Mouse (Mus musculus) intestine, postnatal 0 days (tissue): ENCODE measurements around the gene Bckdhb. TPM values are rescaled to one million over a fixed set of nuclear protein-coding genes. Genes with fewer than 3 reads are reported as not detected.

Experiments
- ATAC-seq: fragments of 200-750 bp; cut with Nextera tagmentation; 2 replicates; pipeline ENCODE4 v1.8.0; 2017; ENCODE audit warnings: mild to moderate bottlenecking, moderate TSS enrichment, moderate library complexity
- H3K27ac ChIP-seq: fragments of 300-500 bp; sonication (generic); 2 replicates; pipeline ENCODE4 v1.5.1; 2014; ENCODE audit warnings: mild to moderate bottlenecking, low read depth, low read length, moderate library complexity
- H3K27me3 ChIP-seq: fragments of 300-500 bp; sonication (generic); replicated peaks from 2 replicates; pipeline ENCODE4 v1.6.1; 2014; ENCODE audit warnings: low read length, mixed read lengths; ENCODE audit not compliant: control insufficient read depth, insufficient read depth
- H3K36me3 ChIP-seq: fragments of 300-500 bp; sonication (generic); 2 replicates; pipeline ENCODE4 v1.6.1; 2014; ENCODE audit warnings: mild to moderate bottlenecking, moderate library complexity; ENCODE audit not compliant: control insufficient read depth, insufficient read depth
- H3K4me1 ChIP-seq: fragments of 300-500 bp; sonication (generic); replicated peaks from 2 replicates; pipeline ENCODE4 v1.6.1; 2014; ENCODE audit warnings: antibody characterized with exemption, low read length, mixed read lengths; ENCODE audit not compliant: control insufficient read depth, insufficient read depth
- H3K4me2 ChIP-seq: fragments of 300-500 bp; sonication (generic); replicated peaks from 2 replicates; pipeline ENCODE4 v1.6.1; 2014; ENCODE audit warnings: low read depth, mild to moderate bottlenecking, moderate library complexity
- H3K4me3 ChIP-seq: fragments of 300-500 bp; sonication (generic); 2 replicates; pipeline ENCODE4 v1.5.1; 2014; ENCODE audit warnings: low read depth, low read length
- H3K9ac ChIP-seq: fragments of 300-500 bp; sonication (generic); 2 replicates; pipeline ENCODE4 v1.6.1; 2014; ENCODE audit warnings: mild to moderate bottlenecking, low read depth, low read length
- H3K9me3 ChIP-seq: fragments of 300-500 bp; sonication (generic); 2 replicates; pipeline ENCODE4 v1.6.1; 2016; ENCODE audit warnings: mixed run types; ENCODE audit not compliant: control insufficient read depth
- CTCF ChIP-seq: sonication (generic); IDR thresholded peaks from 2 replicates; pipeline ENCODE4 v1.5.1; 2016; ENCODE audit warnings: low read depth, mild to moderate bottlenecking, control low read depth, antibody characterized with exemption, moderate library complexity
- WGBS: fragments of 180-500 bp; shearing (Covaris S2); extraction: QIAGEN DNeasy Blood & Tissue Kit; methylation state at CpG from one replicate; pipeline ENCODE4 v1.1.7; 2014; 5-methylcytosine and 5-hydroxymethylcytosine counted together
- polyA plus RNA-seq: library from polyadenylated mRNA; unstranded; fragments of >200 nt; fragmentation: Nextera tagmentation; extraction: Ambion mirVana; gene quantifications from 2 replicates; pipeline ENCODE4 v1.2.1, GENCODE M21; 2015

Gene Bckdhb
- polyA plus RNA-seq, 1 experiment from 2014 or later = 6.2 TPM

DNA sequence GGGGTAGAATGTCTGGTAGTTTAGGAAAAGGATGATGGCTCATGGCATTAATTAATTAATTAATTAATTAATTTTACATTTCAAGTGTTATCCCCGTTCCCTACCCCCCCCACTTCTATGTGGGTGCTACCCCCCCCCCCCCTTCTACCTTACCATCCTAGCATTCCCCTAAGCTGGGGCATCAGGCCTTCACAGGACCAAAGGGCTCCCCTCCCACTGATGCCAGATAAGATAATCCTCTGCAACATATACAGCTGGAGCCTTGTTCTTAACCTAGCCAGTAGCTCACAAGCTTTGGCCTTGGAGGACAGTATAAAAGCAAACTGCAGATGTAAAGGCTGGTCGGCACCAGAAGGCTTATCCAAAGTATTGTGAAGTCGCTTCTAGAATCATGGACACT lies 138.7 kb downstream of the Bckdhb start:
- 85% methylated on average over 3 of the region's 3 CpGs for WGBS
- ATAC-seq = no peak
- H3K36me3 ChIP-seq = no peaks in the 10 kb centered on the region
- H3K9me3 ChIP-seq = no peaks in the 10 kb centered on the region
- H3K4me3 ChIP-seq = no peak overlapping the region
- no peaks in the 10 kb centered on the region for H3K4me1 ChIP-seq
- no peak overlapping the region for H3K4me2 ChIP-seq
- TF ChIP-seq CTCF = no peak
- no peak overlapping the region for H3K27ac ChIP-seq
- H3K27me3 ChIP-seq = no peaks in the 10 kb centered on the region
- no peak overlapping the region for H3K9ac ChIP-seq

DNA sequence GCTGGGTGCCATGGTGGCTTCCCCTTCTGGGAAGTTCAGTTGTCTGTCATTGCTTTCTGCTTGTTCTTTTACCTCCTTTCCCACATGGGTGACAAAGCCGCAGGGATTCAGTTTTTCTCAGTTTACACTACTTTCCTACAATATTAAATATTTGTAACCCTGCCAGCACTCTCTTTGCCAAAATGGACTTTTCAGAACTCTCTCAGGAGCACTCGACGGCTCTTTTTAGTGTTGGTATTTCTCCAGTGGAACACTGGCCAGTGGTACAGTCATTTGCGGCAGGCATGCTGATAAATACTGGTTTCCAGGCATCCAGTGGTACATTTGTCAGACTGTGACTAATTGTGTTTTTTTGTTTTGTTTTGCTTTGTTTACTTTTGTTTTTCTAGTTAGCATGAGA lies 139.2 kb downstream of the Bckdhb start:
- Histone ChIP-seq H3K4me2 (no peak overlapping the region), H3K9ac (no peak overlapping the region), H3K4me3 (no peak overlapping the region), H3K27ac (no peak overlapping the region), H3K36me3 (no peaks in the 10 kb centered on the region), H3K4me1 (no peaks in the 10 kb centered on the region), H3K27me3 (no peaks in the 10 kb centered on the region), H3K9me3 (no peaks in the 10 kb centered on the region)
- WGBS = 69% methylated on average over 4 of the region's 4 CpGs
- no peak for TF ChIP-seq CTCF
- no peak for ATAC-seq

- Histone ChIP-seq H3K27ac (no peak overlapping the region), H3K4me3 (no peak overlapping the region), H3K9ac (no peak overlapping the region), H3K9me3 (no peaks in the 10 kb centered on the region), H3K27me3 (no peaks in the 10 kb centered on the region), H3K36me3 (no peaks in the 10 kb centered on the region), H3K4me2 (no peak overlapping the region), H3K4me1 (no peaks in the 10 kb centered on the region)
- no peak for TF ChIP-seq CTCF
- 81% methylated on average over 6 of the region's 6 CpGs for WGBS
- ATAC-seq = no peak
Measured at GRCm38 (mm10) chr9:84070247-84070646, 145.3 kb downstream of the Bckdhb start.

DNA sequence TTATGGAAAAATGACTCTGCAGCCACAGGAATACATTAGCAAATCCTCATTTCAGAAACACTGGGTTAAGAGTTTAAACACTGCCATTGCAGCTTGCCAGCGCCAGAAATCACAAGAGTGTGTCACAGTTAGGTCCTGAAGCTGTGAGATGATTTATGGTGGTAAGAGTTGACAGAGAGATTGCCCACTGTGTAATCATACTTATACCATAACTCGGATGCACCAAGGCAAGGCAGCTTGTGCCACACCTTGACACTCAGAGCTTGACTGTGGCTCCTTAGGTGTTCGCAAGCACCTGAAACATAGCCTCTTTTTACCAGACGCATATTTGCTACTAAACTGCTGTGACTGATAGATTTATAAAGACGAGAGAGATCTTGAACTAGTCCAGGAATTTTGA lies 145.8 kb downstream of the Bckdhb start:
- ATAC-seq = no peak
- Histone ChIP-seq H3K27me3 (no peaks in the 10 kb centered on the region), H3K9ac (no peak overlapping the region), H3K36me3 (no peaks in the 10 kb centered on the region), H3K9me3 (no peaks in the 10 kb centered on the region), H3K4me2 (no peak overlapping the region), H3K27ac (no peak overlapping the region), H3K4me1 (no peaks in the 10 kb centered on the region), H3K4me3 (no peak overlapping the region)
- 61% methylated on average over 5 of the region's 5 CpGs for WGBS
- TF ChIP-seq CTCF = no peak

DNA sequence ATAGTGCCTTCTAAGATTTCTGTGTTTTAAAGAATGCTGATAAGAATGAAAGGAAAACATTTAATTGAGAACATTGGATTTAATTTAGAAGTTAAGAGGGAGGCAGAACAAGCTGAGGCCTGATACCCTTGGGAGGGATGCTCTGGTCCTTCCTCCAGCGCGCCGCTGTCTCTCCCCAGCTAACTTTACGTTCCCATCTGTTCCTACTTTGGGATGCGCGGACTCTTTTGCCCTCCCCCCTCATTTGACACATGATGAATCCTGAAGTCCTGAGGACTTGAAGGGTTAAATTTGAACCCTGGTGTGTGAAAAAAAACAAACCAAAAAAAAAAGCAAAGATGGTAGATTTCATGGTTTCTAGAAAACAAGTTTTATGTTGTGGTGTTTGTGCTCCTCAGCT lies 147.6 kb downstream of the Bckdhb start:
- no peaks in the 10 kb centered on the region for H3K27me3 ChIP-seq
- no peaks in the 10 kb centered on the region for H3K4me1 ChIP-seq
- ATAC-seq = no peak
- H3K9ac ChIP-seq = no peak overlapping the region
- no peak overlapping the region for H3K4me3 ChIP-seq
- H3K27ac ChIP-seq = no peak overlapping the region
- H3K36me3 ChIP-seq = no peaks in the 10 kb centered on the region
- no peaks in the 10 kb centered on the region for H3K9me3 ChIP-seq
- no peak for TF ChIP-seq CTCF
- 96% methylated on average over 6 of the region's 6 CpGs for WGBS
- H3K4me2 ChIP-seq = no peak overlapping the region

GRCm38 (mm10) chr9:84073237-84073636 lies 148.3 kb downstream of the Bckdhb start:
- Histone ChIP-seq H3K4me1 (no peaks in the 10 kb centered on the region), H3K9me3 (no peaks in the 10 kb centered on the region), H3K4me2 (no peak overlapping the region), H3K9ac (no peak overlapping the region), H3K27ac (no peak overlapping the region), H3K27me3 (no peaks in the 10 kb centered on the region), H3K4me3 (no peak overlapping the region), H3K36me3 (no peaks in the 10 kb centered on the region)
- TF ChIP-seq CTCF = no peak
- WGBS = 93% methylated on average over 9 of the region's 9 CpGs
- ATAC-seq = no peak

DNA sequence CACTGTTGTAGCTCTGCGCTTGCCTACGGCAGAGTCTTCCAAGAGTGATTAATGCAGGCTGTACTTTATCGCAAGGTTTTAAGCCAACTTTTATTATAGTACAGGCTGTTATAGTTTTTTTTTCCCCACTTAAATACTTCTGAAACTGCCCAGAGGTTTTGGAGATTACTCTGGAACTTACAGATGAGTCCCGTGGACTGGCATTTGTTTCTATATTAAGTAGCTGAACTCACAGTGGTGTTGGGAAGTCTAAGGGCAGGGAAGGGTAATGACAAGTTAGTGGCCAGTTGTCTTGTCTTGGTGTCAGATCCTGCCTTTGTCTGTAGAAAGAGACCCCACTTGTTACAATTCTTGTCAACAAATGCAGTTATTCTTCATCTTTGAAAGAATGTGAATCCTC lies 158.6 kb downstream of the Bckdhb start:
- 67% methylated on average over 4 of the region's 4 CpGs for WGBS
- ATAC-seq = no peak
- H3K27ac ChIP-seq = no peak overlapping the region
- no peaks in the 10 kb centered on the region for H3K27me3 ChIP-seq
- H3K4me3 ChIP-seq = no peak overlapping the region
- H3K9me3 ChIP-seq = no peaks in the 10 kb centered on the region
- H3K36me3 ChIP-seq = no peaks in the 10 kb centered on the region
- no peak overlapping the region for H3K9ac ChIP-seq
- H3K4me1 ChIP-seq = no peaks in the 10 kb centered on the region
- no peak for TF ChIP-seq CTCF
- no peak overlapping the region for H3K4me2 ChIP-seq
